Mouse (Mus musculus) hindbrain, postnatal 0 days (tissue): ENCODE results near the gene Fkbp6. TPM values are rescaled to one million over a fixed set of nuclear protein-coding genes. Genes with fewer than 3 reads are reported as not detected.
A peak's percentile ranks its signal among the peaks of the same experiment; 100 is the strongest.

Experiments used
- ATAC-seq: fragments of 200-750 bp; cut with Nextera tagmentation; 2 replicates; pipeline ENCODE4 v1.8.0; 2017; ENCODE audit warnings: mild to moderate bottlenecking, moderate TSS enrichment, moderate library complexity
- DNase-seq: peaks from one replicate; pipeline ENCODE4 v3.0.0-alpha.2; 2015; ENCODE audit warnings: low spot score
- H3K27ac ChIP-seq: fragments of 300-500 bp; sonication (generic); 2 replicates; pipeline ENCODE4 v1.5.1; 2014; ENCODE audit warnings: mild to moderate bottlenecking
- H3K27me3 ChIP-seq: fragments of 300-500 bp; sonication (generic); 2 replicates; pipeline ENCODE4 v1.6.1; 2014; ENCODE audit warnings: low read length, mixed read lengths; ENCODE audit not compliant: insufficient read depth
- H3K36me3 ChIP-seq: fragments of 300-500 bp; sonication (generic); 2 replicates; pipeline ENCODE4 v1.6.1; 2014; ENCODE audit warnings: low read length, mixed read lengths; ENCODE audit not compliant: insufficient read depth
- H3K4me1 ChIP-seq: fragments of 300-500 bp; sonication (generic); 2 replicates; pipeline ENCODE4 v1.6.1; 2014; ENCODE audit warnings: antibody characterized with exemption, low read length, mixed read lengths; ENCODE audit not compliant: insufficient read depth
- H3K4me2 ChIP-seq: fragments of 300-500 bp; sonication (generic); 2 replicates; pipeline ENCODE4 v1.6.1; 2014; ENCODE audit warnings: low read depth, mild to moderate bottlenecking, low read length, moderate library complexity, mixed read lengths
- H3K4me3 ChIP-seq: fragments of 300-500 bp; sonication (generic); 2 replicates; pipeline ENCODE4 v1.5.1; 2014; ENCODE audit warnings: low read length
- H3K9ac ChIP-seq: fragments of 300-500 bp; sonication (generic); replicated peaks from 2 replicates; pipeline ENCODE4 v1.6.1; 2014; ENCODE audit warnings: mild to moderate bottlenecking, low read length, moderate library complexity, mixed read lengths
- H3K9me3 ChIP-seq: fragments of 300-500 bp; sonication (generic); 2 replicates; pipeline ENCODE4 v1.6.1; 2016; ENCODE audit warnings: low read length, mixed read lengths
- CTCF ChIP-seq: IDR thresholded peaks from 2 replicates; pipeline ENCODE4 v1.5.1; 2016; ENCODE audit warnings: antibody characterized with exemption, control low read depth, low read depth
- WGBS: fragments of 180-500 bp; shearing (Covaris S2); extraction: QIAGEN DNeasy Blood & Tissue Kit; methylation state at CpG from one replicate; pipeline ENCODE4 v1.1.7; 2014; 5-methylcytosine and 5-hydroxymethylcytosine counted together
- polyA plus RNA-seq: library from polyadenylated mRNA; unstranded; fragments of >200 nt; fragmentation: Nextera tagmentation; extraction: Ambion mirVana; gene quantifications from 2 replicates; pipeline ENCODE4 v1.2.1, GENCODE M21; 2015
- total RNA-seq: library from RNA; depleted of rRNA; stranded (reverse); fragments of >200 nt; gene quantifications from 2 replicates; pipeline ENCODE4 v1.2.3, GENCODE M21; 2014

Gene Fkbp6
- total and polyA plus RNA-seq, 2 experiments from 2014 or later = 0.29 TPM; not detected in 1

DNA sequence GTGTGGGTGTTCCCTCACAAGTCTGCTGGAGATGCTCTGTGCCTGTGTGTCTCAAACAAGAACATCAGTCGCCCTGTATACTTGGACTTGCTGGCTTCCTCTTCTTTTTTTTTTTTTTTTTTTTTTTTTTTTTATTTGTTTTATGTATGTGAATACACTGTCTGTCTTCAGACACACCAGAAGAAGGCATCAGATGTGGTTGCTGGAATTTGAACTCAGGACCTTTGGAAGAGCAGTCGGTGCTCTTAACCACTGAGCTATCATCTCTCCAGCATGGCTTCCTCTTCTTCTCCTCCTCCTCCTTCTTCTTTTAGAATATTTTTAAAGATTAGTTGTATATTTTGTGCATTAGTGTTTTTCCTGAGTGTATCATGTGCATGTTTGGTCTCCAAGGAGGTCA lies 7.7 kb upstream of the Fkbp6 start:
- Histone ChIP-seq H3K27me3 (no peaks in the 10 kb centered on the region), H3K9me3 (no peaks in the 10 kb centered on the region), H3K4me1 (no peaks in the 10 kb centered on the region), H3K27ac (no peak overlapping the region), H3K4me3 (no peak overlapping the region), H3K4me2 (no peak overlapping the region), H3K9ac (no peak overlapping the region), H3K36me3 (no peaks in the 10 kb centered on the region)
- DNase-seq (no peak), ATAC-seq (no peak)
- WGBS = 81% methylated on average over 2 of the region's 2 CpGs
- no peak for TF ChIP-seq CTCF

DNA sequence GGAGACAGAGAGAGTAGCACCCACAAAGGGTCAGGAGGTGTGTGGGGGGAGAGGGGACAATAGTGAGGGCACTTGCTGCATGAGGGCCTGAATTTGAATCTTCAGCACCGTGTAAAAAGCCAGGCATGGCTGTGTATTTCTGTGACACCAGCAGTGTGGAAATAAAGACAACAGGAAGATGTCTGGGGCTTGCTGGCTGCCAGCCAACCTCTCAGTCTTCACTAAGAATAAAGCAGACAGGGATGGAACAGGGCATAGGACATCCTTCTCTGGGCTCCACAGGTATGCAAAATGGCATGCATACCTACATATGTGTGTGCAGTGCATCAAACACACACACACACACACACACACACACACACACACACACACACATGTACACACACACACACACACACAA lies 6.2 kb upstream of the Fkbp6 start:
- Histone ChIP-seq H3K9me3 (no peaks in the 10 kb centered on the region), H3K4me3 (no peak overlapping the region), H3K9ac (no peak overlapping the region), H3K36me3 (no peaks in the 10 kb centered on the region), H3K4me2 (no peak overlapping the region), H3K27ac (no peak overlapping the region), H3K4me1 (no peaks in the 10 kb centered on the region), H3K27me3 (no peaks in the 10 kb centered on the region)
- no peak for TF ChIP-seq CTCF
- 40% methylated on average over 1 of the region's 1 CpGs for WGBS
- DNase-seq (no peak), ATAC-seq (no peak)

DNA sequence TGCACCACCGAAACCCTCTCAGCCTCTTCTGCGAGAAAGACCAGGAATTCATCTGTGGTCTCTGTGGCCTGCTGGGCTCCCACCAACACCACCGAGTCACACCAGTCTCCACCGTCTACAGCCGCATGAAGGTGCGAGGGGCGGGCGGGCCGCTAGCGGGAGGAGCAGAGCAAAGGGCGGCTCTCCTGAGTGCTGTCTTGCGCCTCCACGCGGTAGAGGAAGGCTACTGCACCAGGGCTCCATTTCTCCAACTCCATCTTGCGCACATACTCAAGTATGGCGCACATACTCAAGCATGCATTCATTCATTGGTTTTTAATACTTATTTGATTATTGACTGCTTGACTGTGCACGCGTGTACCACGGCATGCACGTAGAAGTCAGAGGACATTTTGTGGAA lies 3.7 kb upstream of the Fkbp6 start:
- Histone ChIP-seq H3K9ac (no peak overlapping the region), H3K36me3 (no peaks in the 10 kb centered on the region), H3K9me3 (no peaks in the 10 kb centered on the region), H3K27me3 (no peaks in the 10 kb centered on the region), H3K4me1 (no peaks in the 10 kb centered on the region), H3K4me3 (no peak overlapping the region), H3K27ac (no peak overlapping the region), H3K4me2 (no peak overlapping the region)
- DNase-seq (no peak), ATAC-seq (no peak)
- WGBS = 17% methylated on average over 20 of the region's 20 CpGs
- TF ChIP-seq CTCF = peak; percentile 51

DNA sequence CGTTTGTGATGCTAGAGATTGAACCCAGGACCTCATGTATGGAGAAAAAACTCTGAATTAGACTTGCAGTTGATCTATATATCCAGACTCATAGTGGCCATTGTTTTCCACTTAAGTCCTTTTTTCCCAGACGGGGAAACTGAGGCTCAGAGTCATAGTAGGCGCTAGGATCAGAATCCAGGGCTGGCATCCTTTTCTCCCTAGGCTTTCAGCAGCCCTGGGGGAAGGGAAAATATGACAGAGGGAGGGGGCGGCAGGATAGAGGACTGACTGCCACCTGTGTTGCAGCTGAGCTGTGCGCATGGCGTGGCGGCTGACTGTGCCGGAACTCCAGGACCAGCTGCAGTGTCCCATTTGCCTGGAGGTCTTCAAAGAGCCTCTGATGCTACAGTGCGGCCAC lies 3.2 kb upstream of the Fkbp6 start, which contains the start of gene Trim50:
TSS of gene Trim50 (plus strand) at position 301 of the 400 bp plus-strand sequence.
- no peak for DNase-seq
- ATAC-seq = no peak
- TF ChIP-seq CTCF = no peak
- H3K27ac ChIP-seq = no peak within 1 kb of the TSS
- H3K4me2 ChIP-seq = no peak within 1 kb of the TSS
- no peaks in the 10 kb centered on the region for H3K4me1 ChIP-seq
- no peaks in the 10 kb centered on the region for H3K27me3 ChIP-seq
- H3K36me3 ChIP-seq = no peaks in the 10 kb centered on the region
- H3K9me3 ChIP-seq = no peaks in the 10 kb centered on the region
- H3K4me3 ChIP-seq = no peak within 1 kb of the TSS
- 62% methylated on average over 9 of the region's 9 CpGs for WGBS
- H3K9ac ChIP-seq = no peak within 1 kb of the TSS

DNA sequence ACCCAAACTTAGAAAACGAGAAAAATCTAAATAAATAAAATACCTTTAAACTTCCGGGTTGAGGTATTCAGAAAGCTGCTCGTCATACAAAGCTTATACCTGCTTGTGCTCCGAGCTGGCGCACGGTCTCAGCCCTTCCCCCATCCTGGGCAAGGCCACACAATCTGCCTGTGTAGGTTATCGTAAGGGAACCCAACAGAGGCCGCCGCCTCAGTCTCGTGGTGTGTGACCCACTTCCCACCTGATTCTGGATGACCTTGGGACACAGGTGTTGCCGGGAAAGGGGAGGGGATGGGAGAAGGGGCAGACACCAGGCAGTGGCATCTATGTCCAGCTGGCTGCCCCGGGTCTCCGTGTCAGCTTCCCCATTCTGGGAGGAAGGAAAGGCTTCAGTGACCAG lies 1.8 kb upstream of the Fkbp6 start:
- no peaks in the 10 kb centered on the region for H3K4me1 ChIP-seq
- no peaks in the 10 kb centered on the region for H3K27me3 ChIP-seq

DNA sequence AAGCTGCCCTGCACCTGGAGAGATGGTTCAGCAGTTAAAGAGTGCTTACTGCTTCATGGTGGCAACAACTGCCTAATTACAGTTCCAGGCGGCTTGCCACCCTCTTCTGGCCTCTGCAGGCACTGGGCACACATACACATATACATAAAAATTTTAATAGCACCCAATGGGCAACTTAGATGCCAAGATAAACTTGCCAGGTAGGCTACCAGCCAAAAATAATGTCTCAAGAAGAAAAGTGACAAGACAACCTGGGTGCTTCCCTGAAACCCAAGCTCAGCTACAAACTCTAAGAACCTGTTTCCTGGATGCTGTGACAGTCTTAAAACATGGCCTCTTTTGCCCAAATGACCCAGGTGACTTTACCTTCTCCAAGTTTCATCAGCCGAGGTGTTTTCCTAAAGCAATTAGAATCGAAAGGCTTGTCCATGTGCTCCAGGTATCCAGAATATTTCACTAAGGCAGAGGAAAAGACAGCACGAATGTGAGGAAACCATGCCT lies 2.3 kb downstream of the Fkbp6 start:
- no peaks in the 10 kb centered on the region for H3K4me1 ChIP-seq
- 64% methylated on average over 4 of the region's 4 CpGs for WGBS
- TF ChIP-seq CTCF = no peak
- no peaks in the 10 kb centered on the region for H3K9me3 ChIP-seq
- no peaks in the 10 kb centered on the region for H3K36me3 ChIP-seq
- H3K4me3 ChIP-seq = no peak overlapping the region
- ATAC-seq (no peak), DNase-seq (no peak)
- no peak overlapping the region for H3K4me2 ChIP-seq
- no peak overlapping the region for H3K27ac ChIP-seq
- no peaks in the 10 kb centered on the region for H3K27me3 ChIP-seq
- no peak overlapping the region for H3K9ac ChIP-seq

More for the DNA sequence above, 1.8 kb upstream of the Fkbp6 start:
- H3K4me3 ChIP-seq = no peak overlapping the region
- DNase-seq = no peak
- H3K36me3 ChIP-seq = no peaks in the 10 kb centered on the region
- H3K27ac ChIP-seq = no peak overlapping the region
- no peaks in the 10 kb centered on the region for H3K9me3 ChIP-seq
- H3K4me2 ChIP-seq = no peak overlapping the region
- no peak for TF ChIP-seq CTCF
- no peak overlapping the region for H3K9ac ChIP-seq
- no peak for ATAC-seq
- 86% methylated on average over 13 of the region's 13 CpGs for WGBS

DNA sequence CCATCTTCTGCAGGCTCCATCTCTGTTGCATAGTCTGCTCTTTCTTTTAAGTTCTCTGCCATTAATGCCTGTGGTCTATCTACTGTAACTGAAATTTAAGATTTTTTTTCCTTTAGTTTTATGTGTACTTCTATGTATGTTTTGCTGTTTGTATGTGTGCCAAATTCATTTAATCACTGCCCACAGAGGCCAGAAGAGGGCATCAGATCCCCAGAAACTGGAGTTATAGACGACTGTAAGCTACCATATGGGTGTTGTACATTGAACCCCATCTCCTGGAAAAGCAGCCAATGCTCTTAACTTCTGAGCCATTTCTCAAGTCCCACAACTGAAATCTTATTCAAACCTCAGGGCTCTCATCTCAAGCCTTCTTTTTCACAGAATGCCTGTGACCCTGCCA lies 3.4 kb downstream of the Fkbp6 start:
- peak; percentile 19 for DNase-seq
- TF ChIP-seq CTCF = peak; percentile 43
- WGBS = 20% methylated on average over 1 of the region's 1 CpGs

More for the DNA sequence above, 3.4 kb downstream of the Fkbp6 start:
- no peak for ATAC-seq
- H3K27ac ChIP-seq = no peak overlapping the region
- no peaks in the 10 kb centered on the region for H3K36me3 ChIP-seq
- H3K27me3 ChIP-seq = no peaks in the 10 kb centered on the region
- no peaks in the 10 kb centered on the region for H3K9me3 ChIP-seq
- no peak overlapping the region for H3K4me2 ChIP-seq
- no peaks in the 10 kb centered on the region for H3K4me1 ChIP-seq
- no peak overlapping the region for H3K9ac ChIP-seq
- no peak overlapping the region for H3K4me3 ChIP-seq
